Mouse (Mus musculus) MEL (cell line): Measurements from ENCODE around the gene Hipk3.

Experiments
- CTCF ChIP-seq, 3 experiments: IDR thresholded peaks in 2 of 3; conservative IDR thresholded peaks in 1 of 3; 2 replicates each; pipeline ENCODE4 v1.5.1; 2011 to 2012; ENCODE audit warnings: low read length in 3 of 3, low read depth in 2 of 3, mild to moderate bottlenecking in 2 of 3, improper control_type of control experiment in 1 of 3, inconsistent platforms in 1 of 3, mixed read lengths in 1 of 3, moderate library complexity in 1 of 3; ENCODE audit not compliant: control insufficient read depth in 1 of 3, insufficient read depth in 1 of 3, poor library complexity in 1 of 3, severe bottlenecking in 1 of 3
- POLR2A ChIP-seq, 2 experiments: IDR thresholded peaks; 2 replicates each; pipeline ENCODE4 v1.6.1; 2011 to 2012; ENCODE audit warnings: low read length in 2 of 2, mild to moderate bottlenecking in 2 of 2, control low read depth in 1 of 2, improper control_type of control experiment in 1 of 2, low read depth in 1 of 2, moderate library complexity in 1 of 2; ENCODE audit not compliant: control insufficient read depth in 1 of 2, insufficient read depth in 1 of 2, poor library complexity in 1 of 2
- TBP ChIP-seq: IDR thresholded peaks from 2 replicates; pipeline ENCODE4 v1.8.0; 2011; ENCODE audit warnings: low read depth, low read length, improper control_type of control experiment
- ZMIZ1 ChIP-seq: IDR thresholded peaks from 2 replicates; pipeline ENCODE4 v1.6.1; 2012; ENCODE audit warnings: low read depth, mild to moderate bottlenecking, inconsistent platforms, low read length, improper control_type of control experiment, moderate library complexity

DNA sequence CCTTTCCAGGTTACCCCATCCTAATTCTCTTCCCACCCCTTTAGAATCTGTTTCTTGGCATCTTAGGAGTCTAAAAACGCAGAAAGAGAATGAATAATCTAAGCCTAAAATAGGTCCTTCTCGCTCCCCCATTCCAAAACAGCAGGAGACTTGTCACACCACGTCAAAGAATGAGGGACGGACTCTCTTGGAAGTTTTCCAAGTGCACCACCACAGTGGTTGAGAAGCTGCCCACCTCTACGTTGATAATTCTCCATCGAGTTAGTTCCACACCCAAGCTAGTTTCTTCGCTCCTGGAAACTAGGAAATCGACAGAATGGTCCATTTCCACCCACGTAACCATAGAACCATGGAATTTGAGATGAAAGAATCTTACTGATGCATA is 547 bp upstream of the Hipk3 start:
- no peak for TF ChIP-seq CTCF (IDR thresholded peaks at IDR 0.05 in 2 of 3, conservative IDR thresholded peaks at IDR 0.05 in 1 of 3; ENCODE audit: control insufficient read depth in 1 of 3, insufficient read depth in 1 of 3, low read depth in 2 of 3, low read length in 3 of 3, poor library complexity in 1 of 3, severe bottlenecking in 1 of 3)
- TF ChIP-seq ZMIZ1, result no peak
- TF ChIP-seq TBP, result no peak
- no peak for TF ChIP-seq POLR2A (IDR thresholded peaks at IDR 0.05; ENCODE audit: control insufficient read depth in 1 of 2, insufficient read depth in 1 of 2, low read depth in 1 of 2, low read length in 2 of 2, poor library complexity in 1 of 2)
